Mouse (Mus musculus) liver, embryonic 16.5 days (tissue): ENCODE data around the gene Mgmt. TPM values are rescaled to one million over a fixed set of nuclear protein-coding genes. Genes with fewer than 3 reads are reported as not detected.

ENCODE experiments used
- ATAC-seq: fragments of 200-750 bp; cut with Nextera tagmentation; 2 replicates; pipeline ENCODE4 v1.8.0; 2017; ENCODE audit warnings: low read depth, mild to moderate bottlenecking, moderate number of reproducible peaks, moderate library complexity
- H3K27ac ChIP-seq: fragments of 300-500 bp; sonication (generic); 2 replicates; pipeline ENCODE4 v1.5.1; 2014; ENCODE audit warnings: mild to moderate bottlenecking, low read length
- H3K27me3 ChIP-seq: fragments of 300-500 bp; sonication (generic); 2 replicates; pipeline ENCODE4 v1.6.1; 2014; ENCODE audit warnings: low read depth, low read length, mixed read lengths; ENCODE audit not compliant: control insufficient read depth, insufficient read depth
- H3K36me3 ChIP-seq: fragments of 300-500 bp; sonication (generic); 2 replicates; pipeline ENCODE4 v1.6.1; 2014; ENCODE audit warnings: mild to moderate bottlenecking; ENCODE audit not compliant: control insufficient read depth, insufficient read depth
- H3K4me1 ChIP-seq: fragments of 300-500 bp; sonication (generic); 2 replicates; pipeline ENCODE4 v1.6.1; 2014; ENCODE audit warnings: low read depth, low read length, mixed read lengths; ENCODE audit not compliant: control insufficient read depth
- H3K4me2 ChIP-seq: fragments of 300-500 bp; sonication (generic); 2 replicates; pipeline ENCODE4 v1.6.1; 2014; ENCODE audit warnings: low read depth, low read length, mixed read lengths
- H3K4me3 ChIP-seq: fragments of 300-500 bp; sonication (generic); 2 replicates; pipeline ENCODE4 v1.5.1; 2014; ENCODE audit warnings: low read depth, mild to moderate bottlenecking, low read length
- H3K9ac ChIP-seq: fragments of 300-500 bp; sonication (generic); 2 replicates; pipeline ENCODE4 v1.6.1; 2014; ENCODE audit warnings: low read depth, low read length
- H3K9me3 ChIP-seq: fragments of 300-500 bp; sonication (generic); replicated peaks from 2 replicates; pipeline ENCODE4 v1.6.1; 2016; ENCODE audit warnings: low read length; ENCODE audit not compliant: control insufficient read depth
- WGBS: fragments of 180-500 bp; shearing (Covaris S2); extraction: QIAGEN DNeasy Blood & Tissue Kit; methylation state at CpG from one replicate; pipeline ENCODE4 v1.1.7; 2014; ENCODE audit not compliant: insufficient replicate concordance; 5-methylcytosine and 5-hydroxymethylcytosine counted together
- polyA plus RNA-seq: library from polyadenylated mRNA; unstranded; fragments of >200 nt; fragmentation: Nextera tagmentation; extraction: Ambion mirVana; gene quantifications from 2 replicates; pipeline ENCODE4 v1.2.1, GENCODE M21; 2015

The Mgmt gene
- polyA plus RNA-seq, 1 experiment from 2014 or later = 3.2 TPM

GRCm38 (mm10) chr7:137102606-137103195, 208.3 kb downstream of the Mgmt start:
- H3K9ac ChIP-seq = no peak overlapping the region
- no peak overlapping the region for H3K4me3 ChIP-seq
- no peak for ATAC-seq
- WGBS = 62% methylated on average over 10 of the region's 10 CpGs
- H3K4me1 ChIP-seq = no peaks in the 10 kb centered on the region
- no peaks in the 10 kb centered on the region for H3K27me3 ChIP-seq
- no peak overlapping the region for H3K4me2 ChIP-seq
- H3K36me3 ChIP-seq = no peaks in the 10 kb centered on the region
- no peak overlapping the region for H3K27ac ChIP-seq
- no peaks in the 10 kb centered on the region for H3K9me3 ChIP-seq

GRCm38 (mm10) chr7:137112101-137112500, 217.7 kb downstream of the Mgmt start:
- Histone ChIP-seq H3K4me2 (no peak overlapping the region), H3K9ac (no peak overlapping the region), H3K4me3 (no peak overlapping the region), H3K9me3 (no peaks in the 10 kb centered on the region; the same call in 1 of the 2 replicates), H3K36me3 (no peaks in the 10 kb centered on the region), H3K4me1 (no peaks in the 10 kb centered on the region), H3K27me3 (no peaks in the 10 kb centered on the region), H3K27ac (no peak overlapping the region)
- ATAC-seq = no peak
- 79% methylated on average over 4 of the region's 4 CpGs for WGBS

DNA sequence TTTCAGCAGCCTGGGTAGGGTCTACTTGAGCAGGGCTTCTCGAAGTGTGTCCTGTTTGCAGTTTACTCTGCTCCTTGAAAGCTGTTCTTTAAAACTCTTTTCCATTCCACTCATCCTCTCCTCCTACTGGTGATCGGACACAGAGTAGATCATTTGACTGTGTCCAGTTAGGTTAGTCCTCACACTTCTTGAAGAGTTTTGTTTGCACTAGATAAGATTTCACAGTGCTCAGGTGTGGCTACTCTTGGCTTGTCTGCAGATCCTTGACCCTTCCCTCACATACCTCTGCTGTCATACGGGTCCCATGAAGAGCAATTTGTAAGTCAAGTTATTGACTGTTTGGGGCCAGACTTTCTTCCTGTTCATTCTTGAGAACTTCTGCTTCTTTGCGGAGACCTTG, 221.8 kb downstream of the Mgmt start:
- WGBS = 35% methylated on average over 4 of the region's 4 CpGs
- no peaks in the 10 kb centered on the region; the same call in 1 of the 2 replicates for H3K9me3 ChIP-seq
- no peak overlapping the region for H3K4me3 ChIP-seq
- H3K9ac ChIP-seq = no peak overlapping the region
- no peak overlapping the region for H3K4me2 ChIP-seq
- no peaks in the 10 kb centered on the region for H3K27me3 ChIP-seq
- H3K27ac ChIP-seq = no peak overlapping the region
- H3K4me1 ChIP-seq = no peaks in the 10 kb centered on the region
- no peak for ATAC-seq
- H3K36me3 ChIP-seq = no peaks in the 10 kb centered on the region

GRCm38 (mm10) chr7:137121243-137121858, 226.9 kb downstream of the Mgmt start:
- H3K27ac ChIP-seq = no peak overlapping the region
- WGBS = 71% methylated on average over 16 of the region's 16 CpGs
- H3K9me3 ChIP-seq = no peaks in the 10 kb centered on the region
- no peaks in the 10 kb centered on the region for H3K36me3 ChIP-seq
- no peak overlapping the region for H3K4me3 ChIP-seq
- no peaks in the 10 kb centered on the region for H3K4me1 ChIP-seq
- no peaks in the 10 kb centered on the region for H3K27me3 ChIP-seq
- H3K9ac ChIP-seq = no peak overlapping the region
- H3K4me2 ChIP-seq = no peak overlapping the region
- ATAC-seq = no peak

- no peaks in the 10 kb centered on the region for H3K36me3 ChIP-seq
- H3K4me2 ChIP-seq = no peak overlapping the region
- H3K4me1 ChIP-seq = no peaks in the 10 kb centered on the region
- H3K4me3 ChIP-seq = no peak overlapping the region
- H3K9me3 ChIP-seq = no peaks in the 10 kb centered on the region
- H3K27me3 ChIP-seq = no peaks in the 10 kb centered on the region
- ATAC-seq = no peak
- WGBS = 73% methylated on average over 8 of the region's 8 CpGs
- H3K27ac ChIP-seq = no peak overlapping the region
- H3K9ac ChIP-seq = no peak overlapping the region
These were observed 234.3 kb downstream of the Mgmt start for GRCm38 (mm10) chr7:137128726-137129125.

DNA sequence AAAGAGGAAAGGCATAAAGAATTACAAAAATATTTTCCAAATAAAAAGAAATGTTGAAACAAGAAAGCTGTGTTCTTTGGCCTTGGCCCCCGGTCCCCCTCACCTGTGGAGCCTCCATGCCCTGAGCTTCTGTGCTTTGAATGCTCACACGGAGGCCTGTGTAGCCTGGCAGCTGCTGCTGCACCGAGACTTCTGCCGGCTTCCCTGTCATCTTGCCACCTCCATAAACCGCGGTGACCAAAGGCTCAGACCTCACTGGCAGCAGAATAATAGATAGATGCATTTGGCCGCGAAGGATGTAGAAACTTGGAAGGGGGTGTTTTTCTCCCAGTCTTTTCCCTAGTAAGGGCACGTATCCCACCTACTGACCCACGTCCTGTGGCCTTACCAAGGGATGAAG, 235.8 kb downstream of the Mgmt start:
- Histone ChIP-seq H3K27ac (no peak overlapping the region), H3K4me1 (no peaks in the 10 kb centered on the region), H3K27me3 (no peaks in the 10 kb centered on the region), H3K9me3 (no peaks in the 10 kb centered on the region), H3K9ac (no peak overlapping the region), H3K4me2 (no peak overlapping the region), H3K36me3 (no peaks in the 10 kb centered on the region), H3K4me3 (no peak overlapping the region)
- WGBS = 67% methylated on average over 10 of the region's 10 CpGs
- ATAC-seq = no peak

- Histone ChIP-seq H3K36me3 (no peaks in the 10 kb centered on the region), H3K4me3 (no peak overlapping the region), H3K27ac (no peak overlapping the region), H3K27me3 (no peaks in the 10 kb centered on the region), H3K4me2 (no peak overlapping the region), H3K9me3 (no peaks in the 10 kb centered on the region), H3K4me1 (no peaks in the 10 kb centered on the region), H3K9ac (no peak overlapping the region)
- ATAC-seq = no peak
- WGBS = 46% methylated on average over 5 of the region's 5 CpGs
These were observed 237.5 kb downstream of the Mgmt start for GRCm38 (mm10) chr7:137131957-137132356.

- Histone ChIP-seq H3K4me1 (no peaks in the 10 kb centered on the region), H3K4me2 (no peak overlapping the region), H3K9ac (no peak overlapping the region), H3K27ac (no peak overlapping the region), H3K9me3 (no peaks in the 10 kb centered on the region), H3K36me3 (no peaks in the 10 kb centered on the region), H3K27me3 (no peaks in the 10 kb centered on the region), H3K4me3 (no peak overlapping the region)
- ATAC-seq = no peak
- WGBS = 56% methylated on average over 5 of the region's 5 CpGs
These were observed 243.7 kb downstream of the Mgmt start for GRCm38 (mm10) chr7:137138101-137138500.

DNA sequence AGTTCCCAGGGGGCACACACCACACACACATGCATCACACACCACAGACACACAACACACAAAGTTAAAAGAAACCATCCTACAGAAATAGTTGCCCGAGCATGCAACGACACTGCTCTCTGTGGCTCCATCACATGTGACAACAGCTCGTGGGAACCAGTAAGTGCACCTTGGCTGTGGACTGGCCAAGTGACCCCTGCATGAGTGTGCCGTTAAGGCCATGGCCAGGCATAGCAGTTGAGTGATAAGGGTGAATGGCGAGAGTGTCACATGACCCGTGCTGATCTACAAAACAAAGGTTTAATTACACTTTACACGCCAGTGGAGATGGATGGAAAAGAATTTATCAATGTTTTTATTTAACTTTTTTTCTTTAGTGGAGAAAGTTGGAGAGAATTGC, 245.9 kb downstream of the Mgmt start:
- no peak for ATAC-seq
- Histone ChIP-seq H3K4me3 (no peak overlapping the region), H3K4me2 (no peak overlapping the region), H3K9ac (no peak overlapping the region), H3K4me1 (no peaks in the 10 kb centered on the region), H3K36me3 (no peaks in the 10 kb centered on the region), H3K9me3 (no peaks in the 10 kb centered on the region), H3K27ac (no peak overlapping the region), H3K27me3 (no peaks in the 10 kb centered on the region)
- 64% methylated on average over 7 of the region's 7 CpGs for WGBS
